Mouse (Mus musculus): Measurements from ENCODE around the gene Commd6. TPM values are rescaled to one million over a fixed set of nuclear protein-coding genes. Genes with fewer than 3 reads are reported as not detected.
A peak's percentile ranks its signal among the peaks of the same experiment; 100 is the strongest.

Gene Commd6
- polyA plus RNA-seq, 1 experiment from 2014 or later: 165 TPM

DNA sequence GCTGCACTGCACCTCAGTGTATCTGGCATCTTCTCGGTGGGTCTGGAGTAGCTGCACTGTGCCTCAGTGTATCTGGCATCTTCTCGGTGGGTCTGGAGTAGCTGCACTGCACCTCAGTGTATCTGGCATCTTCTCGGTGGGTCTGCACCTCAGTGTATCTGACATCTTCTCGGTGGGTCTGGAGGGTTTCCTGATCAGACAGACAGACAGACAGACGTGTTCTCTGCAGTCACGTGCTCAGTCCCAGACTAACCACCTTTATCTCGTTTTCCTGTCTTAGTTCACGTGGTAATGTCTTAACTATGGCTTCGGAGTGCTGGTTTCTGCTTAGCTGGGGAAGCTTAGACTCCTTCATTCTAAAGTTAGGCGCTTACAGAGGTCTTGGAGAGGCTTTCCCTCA is 15.8 kb upstream of the Commd6 start:
- Histone ChIP-seq H3K9me3 (ENCODE audit: control insufficient read depth, low read length) (no peaks in the 10 kb centered on the region), H3K9ac (ENCODE audit: low read depth, low read length) (no peak overlapping the region), H3K4me2 (ENCODE audit: low read depth, low read length) (no peak overlapping the region), H3K27me3 (replicated peaks; ENCODE audit: control insufficient read depth, insufficient read depth, low read length) (no peaks in the 10 kb centered on the region), H3K4me1 (ENCODE audit: control insufficient read depth, insufficient read depth, low read length) (no peaks in the 10 kb centered on the region), H3K27ac (ENCODE audit: low read length) (no peak overlapping the region), H3K4me3 (ENCODE audit: low read length) (no peak overlapping the region), H3K36me3 (ENCODE audit: control insufficient read depth, insufficient read depth, low read length) (no peaks in the 10 kb centered on the region)
- no peak for ATAC-seq
- WGBS: 82% methylated on average over 10 of the region's 10 CpGs

DNA sequence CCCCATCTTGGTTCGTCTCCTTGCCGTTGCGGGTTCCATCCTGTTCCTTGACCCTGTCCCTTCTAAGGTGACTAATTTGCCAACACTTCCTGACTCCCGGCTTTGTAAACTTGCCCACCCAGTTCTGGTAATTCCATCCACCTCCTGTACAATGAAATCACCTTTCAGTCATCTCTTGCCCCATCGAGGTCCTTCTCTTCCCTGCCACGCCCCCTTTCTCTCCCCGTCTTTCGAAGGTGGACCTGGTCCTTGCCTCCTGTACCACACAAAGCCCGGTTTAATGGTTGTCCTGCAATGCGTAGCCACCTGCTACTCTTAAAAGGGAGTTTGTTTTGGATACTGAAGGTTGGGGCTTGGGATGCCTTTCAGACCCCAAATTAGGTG is 14.0 kb upstream of the Commd6 start:
- WGBS: 0% methylated on average over 10 of the region's 10 CpGs
- Histone ChIP-seq H3K27ac (ENCODE audit: low read length) (no peak overlapping the region), H3K9me3 (ENCODE audit: control insufficient read depth, low read length) (no peaks in the 10 kb centered on the region), H3K4me1 (ENCODE audit: control insufficient read depth, insufficient read depth, low read length) (no peaks in the 10 kb centered on the region), H3K27me3 (replicated peaks; ENCODE audit: control insufficient read depth, insufficient read depth, low read length) (no peaks in the 10 kb centered on the region), H3K4me3 (ENCODE audit: low read length) (peak overlapping the region; percentile 99), H3K4me2 (ENCODE audit: low read depth, low read length) (peak overlapping the region; percentile 67), H3K36me3 (ENCODE audit: control insufficient read depth, insufficient read depth, low read length) (no peaks in the 10 kb centered on the region), H3K9ac (ENCODE audit: low read depth, low read length) (peak overlapping the region; percentile 91)
- ATAC-seq: peak; percentile 25

DNA sequence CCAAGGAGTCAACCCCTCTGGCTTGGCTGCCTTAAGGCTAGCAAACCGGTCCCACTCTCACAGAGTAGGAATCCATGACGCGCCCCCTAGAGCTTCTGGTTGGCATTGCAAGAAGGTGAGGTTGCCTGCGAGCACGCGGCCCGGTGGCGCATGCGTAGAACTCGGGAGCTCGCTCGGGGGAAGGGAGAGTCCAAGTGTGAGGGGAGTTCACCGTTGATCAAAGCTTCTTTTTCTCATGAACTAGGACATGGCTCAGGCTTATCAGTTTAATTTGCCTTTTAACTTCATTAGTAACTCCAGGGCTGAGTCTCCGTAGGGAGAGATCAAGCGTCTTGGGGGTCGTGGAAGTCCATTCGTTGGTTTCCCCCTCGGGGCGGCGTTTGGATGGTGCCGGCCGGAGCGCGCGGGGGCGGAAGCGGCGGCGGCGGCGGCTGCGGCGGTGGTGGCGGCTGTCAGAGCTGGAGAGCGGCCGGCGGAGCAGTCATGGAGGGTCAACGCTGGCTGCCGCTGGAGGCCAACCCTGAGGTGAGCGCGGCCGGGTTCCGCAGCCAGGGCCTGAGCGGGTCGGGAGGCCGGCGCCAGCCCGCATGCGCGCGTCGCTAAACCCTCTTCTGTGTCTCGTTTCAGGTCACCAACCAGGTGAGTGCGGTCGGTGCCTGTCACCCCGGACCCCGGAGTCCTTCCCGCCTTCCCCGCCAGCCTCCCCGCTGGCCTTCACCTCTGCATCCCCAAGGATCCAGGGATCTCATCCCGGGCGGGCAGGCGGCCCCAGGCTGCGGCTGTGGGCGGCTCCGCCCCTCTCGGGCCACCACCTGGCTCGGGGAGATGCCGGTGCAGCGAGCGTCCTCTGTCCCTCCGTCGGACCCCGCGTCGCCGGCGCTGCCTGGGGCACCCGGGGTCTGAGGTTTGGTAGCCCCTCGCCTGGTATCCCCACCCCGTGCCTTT is 13.4 kb upstream of the Commd6 start, which contains the start of gene Uchl3:
TSS of gene Uchl3 (plus strand) at position 387 of the 945 bp plus-strand sequence.
- H3K9ac ChIP-seq (ENCODE audit: low read depth, low read length): peak within 1 kb of the TSS; percentile 91
- no peaks in the 10 kb centered on the region for H3K4me1 ChIP-seq (ENCODE audit: control insufficient read depth, insufficient read depth, low read length)
- peak within 1 kb of the TSS; percentile 99 for H3K4me3 ChIP-seq (ENCODE audit: low read length)
- no peaks in the 10 kb centered on the region for H3K27me3 ChIP-seq (replicated peaks; ENCODE audit: control insufficient read depth, insufficient read depth, low read length)
- ATAC-seq: peak; percentile 92
- H3K36me3 ChIP-seq (ENCODE audit: control insufficient read depth, insufficient read depth, low read length): no peaks in the 10 kb centered on the region
- peak within 1 kb of the TSS; percentile 67 for H3K4me2 ChIP-seq (ENCODE audit: low read depth, low read length)
- WGBS: under 1% methylated on average over 81 of the region's 81 CpGs
- peak within 1 kb of the TSS; percentile 54 for H3K27ac ChIP-seq (ENCODE audit: low read length)
- H3K9me3 ChIP-seq (ENCODE audit: control insufficient read depth, low read length): no peaks in the 10 kb centered on the region

DNA sequence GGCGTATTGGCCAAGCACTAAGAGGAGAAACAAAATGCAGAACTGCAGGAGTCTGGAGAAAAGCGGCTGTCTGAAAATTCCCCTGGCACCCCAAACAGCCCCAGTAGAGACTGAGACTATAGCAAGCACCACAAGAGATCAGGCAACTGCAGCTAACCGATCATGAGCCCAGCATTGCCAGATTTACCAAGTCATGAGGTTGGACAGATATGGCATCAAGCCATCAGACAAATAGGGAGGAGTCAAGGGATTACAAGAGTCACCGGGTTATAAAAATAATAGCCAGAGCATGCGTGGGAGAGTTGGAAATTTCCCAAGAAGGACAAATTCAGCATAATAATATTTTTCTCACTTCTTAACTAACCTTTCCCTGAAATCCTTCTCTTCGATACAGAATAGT is 12.1 kb upstream of the Commd6 start:
- Histone ChIP-seq H3K4me1 (ENCODE audit: control insufficient read depth, insufficient read depth, low read length) (no peaks in the 10 kb centered on the region), H3K9ac (ENCODE audit: low read depth, low read length) (no peak overlapping the region), H3K27me3 (replicated peaks; ENCODE audit: control insufficient read depth, insufficient read depth, low read length) (no peaks in the 10 kb centered on the region), H3K36me3 (ENCODE audit: control insufficient read depth, insufficient read depth, low read length) (no peaks in the 10 kb centered on the region), H3K9me3 (ENCODE audit: control insufficient read depth, low read length) (no peaks in the 10 kb centered on the region), H3K4me3 (ENCODE audit: low read length) (no peak overlapping the region), H3K4me2 (ENCODE audit: low read depth, low read length) (no peak overlapping the region), H3K27ac (ENCODE audit: low read length) (no peak overlapping the region)
- WGBS: 92% methylated on average over 6 of the region's 6 CpGs
- no peak for ATAC-seq

DNA sequence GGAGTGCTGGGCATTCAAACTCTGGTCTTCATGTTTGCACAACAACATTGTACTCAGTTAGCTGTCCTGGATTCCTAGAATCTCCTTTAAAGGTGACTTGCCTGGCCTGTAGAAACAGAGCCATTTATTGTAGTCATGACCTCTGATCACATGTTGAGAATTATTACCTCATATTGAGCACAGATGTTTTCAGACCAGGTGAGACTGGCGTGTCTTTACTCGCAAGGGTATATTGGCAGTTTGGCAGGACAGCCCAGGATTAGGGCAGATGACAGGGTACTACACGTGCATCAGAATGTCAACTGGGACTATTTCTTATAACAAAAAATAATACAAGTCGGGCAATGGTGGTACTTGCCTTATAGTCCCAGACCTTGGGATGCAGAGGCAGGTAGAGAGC is 10.1 kb upstream of the Commd6 start:
- no peak overlapping the region for H3K4me3 ChIP-seq (ENCODE audit: low read length)
- no peaks in the 10 kb centered on the region for H3K4me1 ChIP-seq (ENCODE audit: control insufficient read depth, insufficient read depth, low read length)
- H3K36me3 ChIP-seq (ENCODE audit: control insufficient read depth, insufficient read depth, low read length): no peaks in the 10 kb centered on the region
- no peaks in the 10 kb centered on the region for H3K27me3 ChIP-seq (replicated peaks; ENCODE audit: control insufficient read depth, insufficient read depth, low read length)
- no peak overlapping the region for H3K9ac ChIP-seq (ENCODE audit: low read depth, low read length)
- no peak overlapping the region for H3K4me2 ChIP-seq (ENCODE audit: low read depth, low read length)
- 82% methylated on average over 4 of the region's 4 CpGs for WGBS
- H3K9me3 ChIP-seq (ENCODE audit: control insufficient read depth, low read length): no peaks in the 10 kb centered on the region
- no peak overlapping the region for H3K27ac ChIP-seq (ENCODE audit: low read length)
- no peak for ATAC-seq

DNA sequence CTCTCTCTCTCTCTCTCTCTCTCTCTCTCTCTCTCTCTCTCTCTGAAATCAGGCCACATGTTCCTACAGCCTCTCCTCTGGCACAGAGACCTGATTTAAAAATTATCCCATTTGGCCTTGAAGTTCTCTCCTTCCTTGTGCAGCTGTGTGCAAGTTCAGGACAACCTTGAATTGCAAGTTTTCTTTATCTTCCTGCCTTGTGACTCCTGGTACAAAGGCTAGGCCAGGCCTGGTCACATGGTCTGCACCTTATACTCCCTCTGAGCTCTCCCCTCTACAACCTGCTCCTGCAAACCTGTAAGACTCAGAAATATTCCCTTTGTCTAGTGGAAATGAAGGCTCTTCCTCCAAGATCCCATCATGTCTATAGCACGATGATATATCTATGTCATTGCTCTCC is 4.5 kb upstream of the Commd6 start:
- H3K4me2 ChIP-seq (ENCODE audit: low read depth, low read length): no peak overlapping the region
- peak; percentile 79 for ATAC-seq
- H3K4me3 ChIP-seq (ENCODE audit: low read length): no peak overlapping the region

DNA sequence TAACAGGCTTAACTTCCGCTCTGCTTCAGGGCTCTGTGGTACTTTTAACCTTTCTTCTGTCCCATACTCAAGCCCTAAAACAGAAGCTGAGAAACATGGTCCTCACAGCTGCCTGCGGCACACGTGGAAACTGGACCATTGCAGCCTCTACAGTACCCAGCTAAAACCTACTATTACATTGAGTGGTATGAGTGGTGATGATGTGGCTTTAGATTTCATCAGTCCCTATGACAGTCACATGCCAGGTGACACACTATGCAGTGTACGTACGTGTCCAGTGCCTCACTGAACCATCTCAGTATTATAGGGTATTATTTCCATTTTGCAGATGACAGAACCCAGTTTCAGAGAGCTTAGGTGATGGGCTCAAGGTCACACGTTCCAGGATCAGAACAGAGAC is 3.1 kb downstream of the Commd6 start:
- no peak for ATAC-seq
- no peak overlapping the region for H3K27ac ChIP-seq (ENCODE audit: low read length)
- H3K27me3 ChIP-seq (replicated peaks; ENCODE audit: control insufficient read depth, insufficient read depth, low read length): no peaks in the 10 kb centered on the region
- H3K4me3 ChIP-seq (ENCODE audit: low read length): no peak overlapping the region
- peaks cover 7% of the 10 kb centered on the region; the same call in 1 of the 2 replicates for H3K4me1 ChIP-seq (ENCODE audit: control insufficient read depth, insufficient read depth, low read length)
- H3K36me3 ChIP-seq (ENCODE audit: control insufficient read depth, insufficient read depth, low read length): no peaks in the 10 kb centered on the region
- H3K4me2 ChIP-seq (ENCODE audit: low read depth, low read length): no peak overlapping the region
- whole genome bisulfite sequencing: 87% methylated on average over 6 of the region's 6 CpGs
- H3K9me3 ChIP-seq (ENCODE audit: control insufficient read depth, low read length): no peaks in the 10 kb centered on the region
- H3K9ac ChIP-seq (ENCODE audit: low read depth, low read length): no peak overlapping the region

More for the DNA sequence above, 4.5 kb upstream of the Commd6 start:
- Histone ChIP-seq H3K9ac (ENCODE audit: low read depth, low read length) (no peak overlapping the region), H3K4me1 (ENCODE audit: control insufficient read depth, insufficient read depth, low read length) (no peaks in the 10 kb centered on the region), H3K27ac (ENCODE audit: low read length) (no peak overlapping the region; the same call in 1 of the 2 replicates), H3K9me3 (ENCODE audit: control insufficient read depth, low read length) (no peaks in the 10 kb centered on the region), H3K36me3 (ENCODE audit: control insufficient read depth, insufficient read depth, low read length) (no peaks in the 10 kb centered on the region), H3K27me3 (replicated peaks; ENCODE audit: control insufficient read depth, insufficient read depth, low read length) (no peaks in the 10 kb centered on the region)
- WGBS: 91% methylated on average over 1 of the region's 1 CpGs

DNA sequence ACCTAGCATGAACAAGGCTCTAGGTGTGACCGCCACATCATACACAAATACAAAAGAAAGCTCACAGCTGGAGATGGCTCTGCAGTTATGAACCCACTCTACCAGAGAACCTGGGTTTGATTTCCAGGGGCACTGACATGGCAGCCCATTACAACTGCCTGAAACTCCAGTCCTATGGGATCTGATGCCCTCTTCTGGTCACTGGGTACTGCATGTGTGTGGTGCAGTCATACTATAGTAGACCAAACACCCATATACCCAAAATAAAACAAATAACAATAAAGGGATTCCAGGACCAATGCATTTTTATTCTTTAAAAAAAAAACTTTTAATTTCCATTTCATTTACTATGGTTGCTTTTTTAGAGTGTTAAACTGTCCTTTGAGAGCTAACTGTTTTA is 4.7 kb downstream of the Commd6 start:
- no peaks in the 10 kb centered on the region for H3K36me3 ChIP-seq (ENCODE audit: control insufficient read depth, insufficient read depth, low read length)
- no peak overlapping the region for H3K9ac ChIP-seq (ENCODE audit: low read depth, low read length)
- ATAC-seq: no peak
- no peaks in the 10 kb centered on the region for H3K9me3 ChIP-seq (ENCODE audit: control insufficient read depth, low read length)
- H3K4me2 ChIP-seq (ENCODE audit: low read depth, low read length): no peak overlapping the region
- H3K27ac ChIP-seq (ENCODE audit: low read length): no peak overlapping the region
- 93% methylated on average over 1 of the region's 1 CpGs for WGBS
- H3K4me3 ChIP-seq (ENCODE audit: low read length): no peak overlapping the region
- no peaks in the 10 kb centered on the region for H3K27me3 ChIP-seq (replicated peaks; ENCODE audit: control insufficient read depth, insufficient read depth, low read length)
- peaks cover 7% of the 10 kb centered on the region; the same call in 1 of the 2 replicates for H3K4me1 ChIP-seq (ENCODE audit: control insufficient read depth, insufficient read depth, low read length)

DNA sequence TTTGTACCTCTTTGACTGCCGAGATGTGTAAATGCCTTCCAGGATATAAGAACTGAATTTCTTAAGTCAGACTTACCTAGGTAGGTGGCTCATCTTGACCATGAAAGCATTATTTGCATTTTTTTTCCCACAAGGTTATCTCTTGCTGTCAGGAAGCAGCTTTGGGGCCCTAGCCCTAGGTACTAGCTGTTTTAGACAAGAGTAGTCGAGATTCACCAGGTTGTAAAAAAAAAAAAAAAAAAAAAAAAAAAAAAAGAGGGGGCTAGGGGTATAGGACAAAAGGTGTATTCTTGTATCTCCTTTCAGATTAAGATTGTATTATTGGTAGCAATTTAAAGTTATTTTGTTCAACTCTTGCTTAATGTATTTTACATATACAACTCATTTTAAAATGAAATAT is 9.9 kb downstream of the Commd6 start:
- WGBS: 85% methylated on average over 2 of the region's 2 CpGs
- no peaks in the 10 kb centered on the region for H3K36me3 ChIP-seq (ENCODE audit: control insufficient read depth, insufficient read depth, low read length)
- no peak overlapping the region for H3K4me2 ChIP-seq (ENCODE audit: low read depth, low read length)
- no peak for ATAC-seq
- no peaks in the 10 kb centered on the region for H3K27me3 ChIP-seq (replicated peaks; ENCODE audit: control insufficient read depth, insufficient read depth, low read length)
- no peak overlapping the region for H3K27ac ChIP-seq (ENCODE audit: low read length)
- no peak overlapping the region for H3K9ac ChIP-seq (ENCODE audit: low read depth, low read length)
- no peaks in the 10 kb centered on the region for H3K9me3 ChIP-seq (ENCODE audit: control insufficient read depth, low read length)
- H3K4me1 ChIP-seq (ENCODE audit: control insufficient read depth, insufficient read depth, low read length): no peaks in the 10 kb centered on the region
- no peak overlapping the region for H3K4me3 ChIP-seq (ENCODE audit: low read length)

All from intestine, embryonic 16.5 days (tissue).